Mouse (Mus musculus): ENCODE measurements at regions not wholly inside any gene's neighbourhood (a gene's known extent, or its start where the extent isn't known, plus 50 kb on each side); places are given as distances from the start of the nearest gene placed in this dataset.

- ATAC-seq (replicated peaks; ENCODE audit: low FRiP score, low TSS enrichment, poor library complexity, severe bottlenecking) = no peak
These were observed 235.5 kb upstream of the Prickle1 start for GRCm38 (mm10) chr15:93831148-93831547.

- no peak for ATAC-seq (replicated peaks; ENCODE audit: low FRiP score, low TSS enrichment, poor library complexity, severe bottlenecking)
These were observed 229.3 kb upstream of the Prickle1 start for GRCm38 (mm10) chr15:93824729-93825694.

- no peak for ATAC-seq (replicated peaks; ENCODE audit: low FRiP score, low TSS enrichment, poor library complexity, severe bottlenecking)
These were observed 225.5 kb upstream of the Prickle1 start for GRCm38 (mm10) chr15:93821236-93821635.

GRCm38 (mm10) chr15:93812011-93812410 lies 216.3 kb upstream of the Prickle1 start:
- no peak for ATAC-seq (replicated peaks; ENCODE audit: low FRiP score, low TSS enrichment, poor library complexity, severe bottlenecking)

- ATAC-seq (replicated peaks; ENCODE audit: low FRiP score, low TSS enrichment, poor library complexity, severe bottlenecking) = no peak
These were observed 212.3 kb upstream of the Prickle1 start for GRCm38 (mm10) chr15:93807993-93808392.

- ATAC-seq (replicated peaks; ENCODE audit: low FRiP score, low TSS enrichment, poor library complexity, severe bottlenecking) = no peak
These were observed 211.8 kb upstream of the Prickle1 start for GRCm38 (mm10) chr15:93807505-93807904.

- no peak for ATAC-seq (replicated peaks; ENCODE audit: low FRiP score, low TSS enrichment, poor library complexity, severe bottlenecking)
These were observed 209.0 kb upstream of the Prickle1 start for GRCm38 (mm10) chr15:93804703-93805102.

- ATAC-seq (replicated peaks; ENCODE audit: low FRiP score, low TSS enrichment, poor library complexity, severe bottlenecking) = no peak
These were observed 194.8 kb upstream of the Prickle1 start for GRCm38 (mm10) chr15:93790531-93790930.

- no peak for ATAC-seq (replicated peaks; ENCODE audit: low FRiP score, low TSS enrichment, poor library complexity, severe bottlenecking)
These were observed 194.1 kb upstream of the Prickle1 start for GRCm38 (mm10) chr15:93789762-93790161.

- ATAC-seq (replicated peaks; ENCODE audit: low FRiP score, low TSS enrichment, poor library complexity, severe bottlenecking) = no peak
These were observed 191.7 kb upstream of the Prickle1 start for GRCm38 (mm10) chr15:93787361-93787760.

GRCm38 (mm10) chr15:93785846-93786412 lies 190.2 kb upstream of the Prickle1 start:
- ATAC-seq (replicated peaks; ENCODE audit: low FRiP score, low TSS enrichment, poor library complexity, severe bottlenecking) = no peak

- no peak for ATAC-seq (replicated peaks; ENCODE audit: low FRiP score, low TSS enrichment, poor library complexity, severe bottlenecking)
These were observed 188.0 kb upstream of the Prickle1 start for GRCm38 (mm10) chr15:93783736-93784135.

GRCm38 (mm10) chr15:93775199-93775745 lies 179.6 kb upstream of the Prickle1 start:
- no peak for ATAC-seq (replicated peaks; ENCODE audit: low FRiP score, low TSS enrichment, poor library complexity, severe bottlenecking)

GRCm38 (mm10) chr15:93774340-93774739 lies 178.6 kb upstream of the Prickle1 start:
- no peak for ATAC-seq (replicated peaks; ENCODE audit: low FRiP score, low TSS enrichment, poor library complexity, severe bottlenecking)

GRCm38 (mm10) chr15:93766981-93767380 lies 171.3 kb upstream of the Prickle1 start:
- no peak for ATAC-seq (replicated peaks; ENCODE audit: low FRiP score, low TSS enrichment, poor library complexity, severe bottlenecking)

- no peak for ATAC-seq (replicated peaks; ENCODE audit: low FRiP score, low TSS enrichment, poor library complexity, severe bottlenecking)
These were observed 167.4 kb upstream of the Prickle1 start for GRCm38 (mm10) chr15:93763047-93763446.

GRCm38 (mm10) chr15:93758204-93758836 lies 162.6 kb upstream of the Prickle1 start:
- ATAC-seq (replicated peaks; ENCODE audit: low FRiP score, low TSS enrichment, poor library complexity, severe bottlenecking) = no peak

- no peak for ATAC-seq (replicated peaks; ENCODE audit: low FRiP score, low TSS enrichment, poor library complexity, severe bottlenecking)
These were observed 160.3 kb upstream of the Prickle1 start for GRCm38 (mm10) chr15:93755989-93756388.

- ATAC-seq (replicated peaks; ENCODE audit: low FRiP score, low TSS enrichment, poor library complexity, severe bottlenecking) = no peak
These were observed 156.1 kb upstream of the Prickle1 start for GRCm38 (mm10) chr15:93751817-93752216.

- ATAC-seq (replicated peaks; ENCODE audit: low FRiP score, low TSS enrichment, poor library complexity, severe bottlenecking) = peak; percentile 99
These were observed 155.3 kb upstream of the Prickle1 start for GRCm38 (mm10) chr15:93750953-93751352.
